Mouse (Mus musculus) yolk sac, embryonic 10.5 days (tissue): Measurements from ENCODE around the gene Slc25a42.

Experiments
- DNase-seq: peaks from one replicate; pipeline ENCODE4 v3.0.0-alpha.2; 2017; ENCODE audit warnings: low spot score

Gene Slc25a42

DNA sequence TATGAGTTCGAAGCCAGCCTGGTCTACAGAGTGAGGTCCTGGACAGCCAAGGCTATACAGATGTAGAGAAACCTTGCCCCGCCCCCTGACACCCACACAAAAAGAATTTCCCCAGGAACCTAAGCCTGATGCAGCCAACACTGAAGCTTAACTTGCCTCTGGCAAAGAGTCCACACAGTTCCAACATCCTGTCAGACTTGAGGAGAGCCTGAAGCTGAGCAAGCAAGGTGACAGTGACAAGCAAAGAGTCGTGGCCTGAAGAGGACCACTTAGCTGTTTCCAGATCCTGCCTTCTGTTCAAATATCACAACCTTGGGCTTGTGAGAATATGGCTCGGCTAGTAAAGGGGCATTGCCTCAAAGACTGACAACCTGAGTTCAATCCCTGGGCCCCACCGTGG lies 3.0 kb upstream of the Slc25a42 start:
- DNase-seq = no peak

DNA sequence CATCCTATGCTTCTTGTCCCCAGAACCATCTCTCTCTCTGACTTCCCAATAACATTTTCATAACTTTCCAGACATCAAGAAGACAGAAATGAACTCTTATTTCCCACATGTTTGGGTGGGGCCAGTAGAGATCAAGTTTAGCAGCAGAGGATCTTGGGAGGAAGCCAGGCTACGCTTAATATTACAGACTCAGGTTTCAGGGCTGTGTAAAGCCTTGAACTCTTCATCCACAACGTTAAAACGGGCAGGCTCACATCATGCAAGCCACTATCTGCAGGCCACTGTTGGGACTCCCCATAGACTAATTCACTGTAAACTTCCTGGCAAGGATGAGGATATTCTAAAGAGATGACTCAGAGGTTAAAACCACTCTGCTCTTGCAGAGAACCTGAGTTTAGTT lies 2.3 kb upstream of the Slc25a42 start:
- no peak for DNase-seq

DNA sequence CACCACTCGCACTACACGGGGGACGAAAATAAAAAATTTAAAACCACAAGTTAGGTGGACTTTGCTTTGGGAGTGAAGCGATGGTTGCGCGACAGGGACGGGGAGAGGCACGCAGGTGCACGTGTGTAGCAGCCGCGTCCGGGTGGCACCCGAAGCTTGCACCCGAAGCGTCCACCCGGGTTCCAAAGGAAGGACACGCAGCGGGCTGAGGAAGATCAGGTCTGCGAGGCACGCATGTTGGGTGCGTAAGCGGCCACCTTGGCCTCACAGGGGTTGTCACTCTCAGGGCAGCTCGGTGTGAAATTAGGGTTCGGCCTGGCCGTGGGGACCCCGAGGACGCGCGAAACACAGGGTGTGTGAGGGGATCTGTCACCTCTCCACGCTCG lies 386 bp downstream of the Slc25a42 start:
- DNase-seq = no peak

DNA sequence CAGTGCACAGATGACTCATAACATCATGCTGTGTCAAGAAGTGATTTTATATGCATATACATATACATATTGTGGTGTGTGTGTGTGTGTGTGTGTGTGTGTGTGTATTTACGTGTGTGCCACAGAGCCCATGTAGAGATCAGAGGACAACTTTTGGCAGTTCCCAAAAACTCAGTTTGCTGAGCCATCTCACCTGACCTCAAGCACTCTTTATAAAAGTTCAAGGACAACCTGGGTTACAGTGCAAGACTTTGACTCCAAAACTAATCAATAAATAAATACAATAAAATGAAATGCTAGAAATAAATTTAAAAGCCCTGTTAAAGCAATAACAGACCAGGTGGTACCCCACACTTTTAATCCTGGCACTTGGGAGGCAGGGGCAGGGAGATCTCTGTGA lies 830 bp downstream of the Slc25a42 start:
- DNase-seq = no peak

DNA sequence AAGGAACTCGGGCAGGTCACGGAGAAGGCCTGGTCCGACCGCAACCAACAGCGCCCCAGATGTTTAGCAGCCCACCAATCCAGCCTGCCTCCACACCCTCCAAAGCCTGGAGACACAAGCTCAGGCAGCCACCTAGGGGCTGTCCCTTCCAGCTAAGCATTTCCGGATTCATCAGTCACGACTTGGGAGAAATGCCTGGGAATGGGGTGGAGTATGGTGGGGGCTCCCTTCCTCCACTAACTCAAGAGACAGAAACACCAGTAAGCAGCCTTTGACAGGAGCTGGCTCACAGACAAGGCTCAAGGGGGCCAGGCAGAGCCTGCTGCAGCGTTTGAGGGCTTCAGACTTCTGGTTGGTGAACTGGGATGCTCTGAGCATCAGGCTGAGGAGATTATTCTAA lies 1.6 kb downstream of the Slc25a42 start:
- peak; percentile 16 for DNase-seq

DNA sequence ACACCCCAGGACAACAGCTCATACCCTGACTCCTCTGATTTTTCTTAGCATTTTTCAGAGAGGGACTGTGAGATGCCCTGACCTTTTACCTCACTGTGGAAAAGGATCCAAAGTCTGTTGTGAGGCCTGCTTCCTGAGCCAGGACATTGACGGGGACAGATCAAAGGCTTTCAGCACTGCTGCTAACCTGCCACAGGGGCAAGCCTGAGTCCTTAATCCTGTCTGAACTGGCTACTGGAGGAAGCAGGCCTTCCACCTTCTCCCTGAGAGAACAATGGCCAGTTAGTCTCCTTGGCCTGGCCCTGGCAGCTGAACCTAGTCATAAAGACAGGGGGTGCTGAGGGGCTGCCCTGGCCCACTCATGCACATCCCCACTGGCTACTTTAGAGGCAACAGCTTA lies 4.0 kb downstream of the Slc25a42 start:
- DNase-seq = peak; percentile 61

DNA sequence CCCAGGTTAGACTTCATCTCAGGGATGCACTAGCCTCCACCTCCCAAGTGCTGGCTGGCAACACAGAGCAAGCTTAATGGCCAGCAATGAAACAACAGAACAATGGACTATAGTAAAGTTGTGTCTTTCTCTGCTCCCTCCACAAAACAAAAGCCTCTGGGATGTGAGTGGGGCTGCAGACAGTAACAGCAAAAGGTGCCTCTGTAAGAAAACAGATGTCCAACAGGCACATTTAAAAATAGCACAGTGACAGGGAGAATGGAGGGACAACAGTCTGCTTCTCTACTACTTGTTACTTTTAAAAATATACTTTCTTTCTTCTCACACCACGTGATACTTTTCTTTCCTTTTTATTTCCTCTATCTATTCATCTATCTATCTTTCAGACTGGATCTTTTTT lies 7.3 kb downstream of the Slc25a42 start:
- no peak for DNase-seq

DNA sequence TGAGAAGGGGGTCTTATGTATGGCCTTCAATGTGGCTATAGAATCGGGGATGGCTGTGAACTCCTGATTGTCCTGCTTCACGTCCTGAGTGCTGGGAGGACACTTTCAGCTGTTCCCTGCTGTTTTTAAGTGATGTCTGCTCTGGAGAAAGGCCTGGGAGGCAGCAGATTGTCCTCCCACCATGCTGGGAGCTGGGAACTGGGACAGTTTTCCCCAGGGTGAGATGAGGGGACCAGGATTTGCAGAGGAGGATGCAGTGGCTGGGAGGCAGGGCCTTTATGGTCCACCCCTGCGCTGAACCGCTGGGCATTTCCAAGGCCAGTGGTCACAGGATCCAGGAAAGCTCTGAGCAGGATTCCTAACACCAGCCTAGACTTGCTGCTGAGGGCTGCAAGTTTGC lies 9.0 kb downstream of the Slc25a42 start:
- DNase-seq = no peak

DNA sequence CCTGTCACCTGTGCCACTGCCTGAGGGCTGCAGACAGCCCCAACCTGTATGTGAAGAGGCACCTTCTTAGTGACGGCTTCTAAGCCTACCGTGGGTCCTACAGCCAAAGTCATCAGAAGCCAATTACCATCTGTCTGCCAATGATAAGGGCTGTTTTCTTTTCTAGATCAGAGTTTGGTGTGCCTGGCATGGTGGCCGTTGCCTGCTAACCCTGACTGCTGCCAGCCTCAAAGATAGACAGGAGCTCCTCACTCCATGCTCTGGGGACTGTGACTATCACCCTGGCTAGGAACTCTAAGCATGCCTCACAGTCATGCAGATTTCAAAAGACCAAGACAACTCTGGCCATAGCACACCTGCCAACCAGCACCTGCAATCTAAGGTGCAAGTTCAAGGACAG lies 10.7 kb downstream of the Slc25a42 start:
- no peak for DNase-seq

DNA sequence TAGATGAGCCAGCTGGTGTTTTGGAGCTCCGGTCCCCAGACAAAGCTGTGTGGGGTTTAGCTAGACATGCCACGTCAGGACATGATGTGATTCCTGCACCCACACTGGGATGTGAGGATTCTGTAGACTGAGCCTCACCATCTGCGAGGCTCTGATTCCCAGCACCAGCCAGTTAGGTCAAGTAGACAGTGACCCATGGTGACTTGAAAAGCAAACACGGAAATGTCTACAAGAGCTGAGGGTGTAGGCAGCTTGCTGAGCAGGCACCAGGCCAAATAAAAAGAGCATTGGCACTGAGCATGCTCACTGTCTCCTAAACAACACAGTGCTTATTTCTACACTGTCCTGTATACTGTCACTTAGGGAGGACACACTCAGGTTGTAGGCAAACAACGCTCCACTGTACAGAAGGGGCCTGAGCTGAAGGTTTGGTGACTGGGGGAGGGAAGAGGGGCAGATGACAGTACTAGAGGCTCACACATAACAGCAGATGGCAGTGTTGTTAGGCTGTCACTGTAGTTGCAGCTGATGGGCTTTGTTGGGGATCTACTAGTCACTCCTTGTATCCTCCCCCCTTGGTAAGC lies 11.9 kb downstream of the Slc25a42 start:
- DNase-seq = no peak

DNA sequence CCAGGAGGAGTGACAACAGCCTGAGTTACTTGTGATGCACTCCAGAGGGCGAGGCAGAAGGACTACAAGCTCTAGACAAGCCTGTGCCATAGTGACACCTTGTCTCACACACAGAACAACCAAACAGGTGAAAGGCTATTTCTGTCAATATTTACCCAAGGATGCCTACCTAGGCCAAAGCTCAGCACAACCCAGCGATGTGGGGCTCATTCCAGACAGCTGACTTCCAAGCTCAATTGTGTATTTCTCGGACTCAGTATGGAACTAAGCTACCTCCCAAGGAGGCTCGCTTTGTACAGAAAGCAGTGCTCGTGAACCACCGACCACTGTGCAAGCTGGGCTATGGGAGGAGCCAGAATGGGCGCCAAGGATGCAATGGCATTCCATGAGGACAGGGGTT lies 14.5 kb downstream of the Slc25a42 start:
- DNase-seq = peak; percentile 37

DNA sequence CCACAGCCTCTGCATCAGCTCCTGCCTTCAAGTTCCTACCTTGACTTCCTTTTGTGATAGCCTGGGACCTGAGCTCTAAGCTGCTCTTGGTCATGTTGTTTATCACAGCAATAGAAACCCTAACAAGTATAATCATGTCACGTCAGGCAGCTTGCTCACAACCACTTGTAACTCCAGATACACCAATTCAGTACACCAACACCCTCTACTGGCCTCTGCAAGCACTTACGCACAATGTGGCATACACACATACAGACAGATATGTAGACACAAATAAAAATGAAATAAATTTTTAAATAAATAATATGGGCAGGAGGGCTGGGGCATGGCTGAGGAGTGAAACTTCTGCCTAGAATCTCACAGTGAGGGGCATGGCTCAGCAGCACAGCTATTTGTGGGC lies 16.3 kb downstream of the Slc25a42 start:
- DNase-seq = no peak

DNA sequence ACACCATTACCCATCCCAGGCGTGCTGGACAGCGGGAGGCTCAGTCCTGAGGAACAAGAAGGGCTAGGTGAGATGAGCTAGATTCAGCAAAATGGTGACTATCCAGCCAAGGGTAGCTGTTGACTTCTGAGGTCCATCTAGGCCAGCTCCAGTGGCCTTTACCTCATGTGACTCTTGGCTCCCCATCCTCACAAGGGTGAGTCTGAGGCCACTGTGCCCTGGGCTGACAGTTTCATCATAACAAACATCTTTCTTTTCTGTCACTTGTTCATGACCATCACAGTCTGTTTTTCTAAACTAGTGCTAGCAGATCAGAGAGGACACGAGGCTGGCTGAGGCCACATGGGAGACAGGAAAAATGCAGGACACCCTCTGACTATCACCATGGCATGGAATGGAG lies 17.9 kb downstream of the Slc25a42 start:
- DNase-seq = no peak

DNA sequence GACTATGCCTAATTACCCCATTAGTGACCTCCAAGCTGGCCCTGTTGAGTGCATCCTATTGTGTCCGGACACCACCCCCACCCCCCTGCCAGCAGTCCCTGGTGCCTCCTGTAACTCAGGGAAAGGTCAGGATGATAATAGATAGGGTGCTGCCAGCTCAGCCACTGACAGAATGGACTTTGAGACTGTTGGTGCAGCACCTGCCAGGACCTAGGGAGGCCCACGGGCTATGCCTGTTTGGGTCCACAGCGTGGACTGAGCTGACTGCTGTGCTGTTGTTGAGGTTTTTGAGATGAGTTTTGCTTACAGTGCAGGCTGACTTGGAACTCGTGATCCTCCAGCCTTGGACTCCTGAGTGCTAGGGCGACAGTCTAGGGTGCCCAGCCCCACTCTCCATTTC lies 18.9 kb downstream of the Slc25a42 start:
- DNase-seq = no peak

DNA sequence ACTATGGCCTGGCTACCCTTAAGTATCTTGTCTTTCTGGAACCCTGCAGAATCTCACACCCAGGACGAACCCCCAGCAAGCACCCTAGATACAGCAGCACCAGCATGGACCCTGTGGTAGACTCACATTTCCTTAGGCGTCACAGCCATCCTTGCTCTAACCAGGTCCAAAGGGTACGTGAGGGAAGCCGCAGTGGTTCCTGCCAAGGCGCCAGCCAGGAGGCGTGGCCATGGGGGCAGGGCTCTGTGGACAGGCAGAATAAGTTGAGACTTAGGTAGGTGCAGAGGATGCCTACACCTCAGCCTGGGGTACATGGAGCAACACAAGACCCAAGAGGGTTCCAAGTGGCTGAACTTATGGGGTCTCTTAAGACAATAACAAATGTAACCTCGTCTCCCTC lies 23.4 kb downstream of the Slc25a42 start:
- DNase-seq = no peak

DNA sequence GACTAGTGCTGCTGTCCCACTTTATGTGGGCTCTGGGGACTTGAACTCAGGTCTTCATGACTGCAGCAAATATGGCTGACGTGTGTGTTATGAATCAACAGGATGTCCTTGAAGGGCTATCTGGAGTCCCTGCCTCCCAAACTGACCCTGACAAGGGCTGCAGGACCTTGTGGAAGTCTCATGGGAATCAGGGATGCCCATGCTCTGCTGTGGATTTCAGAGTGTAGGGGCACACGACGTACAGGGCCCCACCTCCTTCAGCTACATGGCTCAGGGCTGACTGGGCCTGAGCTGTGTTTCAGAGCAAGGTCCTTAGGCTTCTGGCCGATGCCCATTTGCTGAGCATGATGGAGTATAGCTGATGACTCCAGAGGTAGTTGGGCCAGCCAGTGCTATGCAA lies 28.9 kb downstream of the Slc25a42 start:
- DNase-seq = no peak

DNA sequence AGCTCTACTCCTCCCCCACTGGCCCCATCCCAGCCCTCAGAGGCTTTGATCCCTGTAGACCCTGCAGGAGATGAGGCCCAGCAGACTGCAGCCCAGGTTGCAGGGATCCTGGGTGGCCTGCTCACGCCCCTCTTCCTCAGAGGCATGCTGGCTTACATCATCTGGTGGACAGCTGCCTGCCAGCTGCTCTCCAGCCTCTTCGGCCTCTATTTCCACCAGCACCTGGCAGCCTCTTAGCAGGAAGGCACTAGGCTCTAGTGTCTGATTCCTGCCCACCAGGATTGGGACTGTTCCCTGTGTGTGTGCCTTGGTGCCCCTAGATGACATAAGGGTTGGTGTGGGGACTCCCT lies 30.2 kb downstream of the Slc25a42 start:
- DNase-seq = no peak

DNA sequence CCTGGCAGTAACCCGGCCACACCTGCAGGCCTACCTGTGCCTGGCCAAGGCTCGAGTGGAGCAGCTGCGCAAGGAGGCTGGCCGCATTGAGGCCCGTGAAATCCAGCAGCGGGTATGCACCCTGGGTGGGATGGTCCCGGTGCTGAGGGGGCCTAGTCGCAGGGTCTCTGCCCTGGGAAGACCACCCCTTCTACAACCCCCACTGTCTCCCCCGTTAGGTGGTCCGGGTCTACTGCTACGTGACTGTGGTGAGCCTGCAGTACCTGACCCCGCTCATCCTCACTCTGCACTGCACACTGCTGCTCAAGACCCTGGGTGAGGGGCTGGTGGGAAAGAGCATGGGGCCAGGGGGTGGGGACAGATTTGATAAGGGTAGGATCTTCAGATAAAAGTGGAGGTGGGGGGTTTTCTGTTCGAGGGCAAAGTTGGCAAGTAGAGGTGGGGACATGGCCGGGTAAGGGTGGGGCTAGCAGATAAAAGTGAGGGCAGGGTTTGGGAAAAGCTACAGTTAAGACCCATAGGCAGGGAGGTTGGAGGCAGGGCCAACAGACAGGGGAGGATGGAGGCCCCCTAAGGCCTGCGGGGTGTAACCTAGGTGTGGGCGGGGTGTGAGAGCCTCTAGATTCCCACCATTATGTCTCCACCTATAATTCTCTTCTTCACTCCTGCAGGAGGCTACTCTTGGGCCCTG lies 30.7 kb downstream of the Slc25a42 start:
- DNase-seq = no peak

DNA sequence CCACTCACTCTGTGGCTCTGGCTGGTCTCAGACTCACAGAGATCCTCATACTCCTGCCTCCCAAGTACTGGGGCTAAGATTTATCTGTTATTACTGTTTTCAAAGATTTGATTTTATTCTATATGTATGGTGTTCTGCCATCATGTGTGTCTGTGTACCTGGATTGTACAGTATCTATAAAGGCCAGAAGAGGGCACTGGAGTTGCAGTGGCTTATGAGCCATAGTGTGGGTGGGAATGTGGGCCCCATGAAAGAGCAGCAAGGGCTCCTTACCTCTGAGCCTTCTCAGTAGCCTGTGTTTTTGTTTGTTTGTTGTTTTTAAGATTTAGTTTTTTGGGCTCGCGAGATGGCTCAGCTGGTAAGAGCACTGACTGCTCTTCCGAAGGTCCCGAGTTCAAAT lies 33.0 kb downstream of the Slc25a42 start:
- DNase-seq = no peak

DNA sequence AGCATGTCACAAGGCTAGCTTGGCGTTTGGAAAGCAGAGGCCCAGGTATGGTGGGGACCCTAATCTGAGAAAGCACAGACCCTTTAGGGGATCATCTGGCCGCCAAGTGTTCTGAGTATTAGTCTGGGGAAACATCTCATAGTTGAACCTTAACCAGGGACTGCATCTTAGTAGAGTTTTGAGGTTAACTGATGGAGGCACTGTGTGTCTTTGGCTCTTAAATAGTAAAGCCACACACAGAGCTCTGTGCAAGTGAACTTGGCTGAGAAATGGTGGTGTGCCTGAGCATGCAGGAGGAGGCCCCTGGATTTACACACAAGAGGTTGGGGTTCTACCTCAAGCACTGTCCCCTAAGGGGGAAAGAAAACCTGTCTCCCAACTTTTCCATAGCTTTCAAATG lies 33.9 kb downstream of the Slc25a42 start:
- no peak for DNase-seq

DNA sequence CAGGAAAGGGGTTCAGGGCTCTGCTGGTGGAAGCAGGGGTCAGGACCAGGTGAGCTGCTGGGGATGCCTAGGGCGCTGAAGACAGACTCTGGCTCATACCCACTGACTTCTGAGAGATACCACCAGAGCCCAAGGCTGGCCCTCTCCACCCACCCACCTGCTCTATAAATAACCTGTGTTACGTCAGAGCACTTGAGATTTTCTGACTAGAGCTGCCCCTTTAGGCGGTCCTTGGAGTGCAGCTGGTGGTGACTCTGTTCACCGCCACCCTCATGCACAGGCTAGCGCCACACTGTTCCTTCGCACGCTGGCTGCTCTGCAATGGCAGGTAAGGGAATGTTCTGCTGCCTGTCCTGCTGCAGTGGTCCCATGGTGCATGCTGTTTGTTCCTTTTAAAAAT lies 38.0 kb downstream of the Slc25a42 start:
- no peak for DNase-seq

DNA sequence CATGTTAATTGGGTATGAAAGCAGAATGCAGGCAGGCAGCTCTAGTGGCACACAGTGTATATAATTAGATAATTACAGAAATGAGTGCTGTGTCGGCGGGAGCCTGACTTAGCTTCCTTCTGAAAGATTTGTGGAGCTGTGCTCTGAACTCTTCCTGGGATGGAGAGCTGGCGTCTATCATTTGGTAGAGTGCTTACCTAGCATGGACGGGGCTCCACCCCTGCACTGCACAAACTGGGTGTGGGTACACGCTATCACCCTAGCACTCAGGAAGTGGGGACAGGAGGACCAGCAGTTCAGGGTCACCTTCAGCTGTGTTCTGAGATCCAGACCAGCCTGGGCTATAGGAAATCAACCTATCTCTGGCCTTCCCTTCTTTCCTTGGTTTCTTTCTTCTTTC lies 38.8 kb downstream of the Slc25a42 start:
- DNase-seq = no peak

DNA sequence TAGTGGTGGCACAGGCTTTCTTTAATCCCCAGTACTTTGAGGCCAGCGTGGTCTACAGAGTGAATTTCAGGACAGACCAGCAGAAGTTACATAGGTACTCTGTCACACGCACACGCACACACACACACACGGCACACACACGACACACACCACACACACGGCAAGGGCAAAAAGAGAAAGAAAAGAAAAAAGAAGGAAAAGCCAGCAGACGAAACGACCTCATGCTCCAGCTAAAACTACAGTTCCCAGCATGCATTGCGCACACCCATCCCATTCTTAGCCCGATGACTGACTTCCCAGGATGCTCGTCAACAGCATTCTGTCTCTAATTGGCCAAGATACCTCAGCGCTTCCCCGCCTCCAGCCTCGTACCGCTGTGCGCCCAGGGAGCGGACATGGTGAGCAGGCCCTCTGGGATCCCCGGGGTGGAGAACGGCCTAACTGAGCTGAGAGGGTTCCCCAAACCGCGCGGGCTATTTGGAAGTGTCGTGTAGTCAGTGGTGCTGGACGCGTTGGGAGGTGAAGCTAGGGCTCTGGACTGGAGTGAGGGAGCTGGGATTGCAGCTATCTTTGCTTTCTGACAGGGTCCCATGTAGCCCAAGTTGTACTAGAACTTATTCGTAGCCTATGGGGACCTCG lies 39.9 kb downstream of the Slc25a42 start, which contains the start of gene Tmem161a:
Gene Tmem161a, plus strand, starts transcription at position 314 of the 639 bp plus-strand sequence.
- DNase-seq = peak; percentile 94

DNA sequence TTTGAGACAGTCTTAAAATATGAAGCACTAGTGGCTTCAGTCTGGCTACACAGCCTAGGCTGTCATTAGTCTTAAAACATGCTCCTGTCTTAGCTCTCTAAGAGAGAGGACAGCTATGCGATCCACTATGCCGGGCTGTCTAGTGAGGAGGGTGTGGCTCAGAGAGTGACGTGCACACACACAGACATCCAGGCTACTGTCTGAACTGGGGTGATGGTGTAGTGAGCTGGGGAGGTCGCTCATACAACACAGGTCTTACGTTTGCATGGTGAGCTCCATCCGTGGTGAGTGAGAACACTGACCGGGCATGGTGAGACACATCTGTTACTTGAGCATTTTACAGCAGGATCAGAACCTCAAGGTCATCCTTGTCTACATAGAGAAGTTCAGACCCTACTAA lies 40.9 kb downstream of the Slc25a42 start:
- no peak for DNase-seq
